Mouse (Mus musculus) hematopoietic stem cell, adult 5-6 weeks (primary cell): Measurements from ENCODE around the gene Rps26. TPM values are rescaled to one million over a fixed set of nuclear protein-coding genes. Genes with fewer than 3 reads are reported as not detected.

Experiments used
- ATAC-seq, 2 experiments: fragments of 125-278 bp in 1 of 2; replicated peaks in 1 of 2; 2 replicates each; pipeline ENCODE4 v1.8.0; 2016 to 2017; ENCODE audit warnings: inconsistent platforms in 2 of 2, mild to moderate bottlenecking in 2 of 2, moderate number of reproducible peaks in 2 of 2, low read depth in 1 of 2, moderate TSS enrichment in 1 of 2; ENCODE audit not compliant: low FRiP score in 2 of 2, poor library complexity in 2 of 2, severe bottlenecking in 2 of 2, insufficient read depth in 1 of 2, low TSS enrichment in 1 of 2
- total RNA-seq: library from RNA; stranded (forward); fragments of 172-1452, 232-1000 nt; gene quantifications from 2 replicates; pipeline ENCODE4 v1.2.3, GENCODE M21; 2017

Rps26 gene
- total RNA-seq, 1 experiment from 2014 or later = 1,172 TPM

DNA sequence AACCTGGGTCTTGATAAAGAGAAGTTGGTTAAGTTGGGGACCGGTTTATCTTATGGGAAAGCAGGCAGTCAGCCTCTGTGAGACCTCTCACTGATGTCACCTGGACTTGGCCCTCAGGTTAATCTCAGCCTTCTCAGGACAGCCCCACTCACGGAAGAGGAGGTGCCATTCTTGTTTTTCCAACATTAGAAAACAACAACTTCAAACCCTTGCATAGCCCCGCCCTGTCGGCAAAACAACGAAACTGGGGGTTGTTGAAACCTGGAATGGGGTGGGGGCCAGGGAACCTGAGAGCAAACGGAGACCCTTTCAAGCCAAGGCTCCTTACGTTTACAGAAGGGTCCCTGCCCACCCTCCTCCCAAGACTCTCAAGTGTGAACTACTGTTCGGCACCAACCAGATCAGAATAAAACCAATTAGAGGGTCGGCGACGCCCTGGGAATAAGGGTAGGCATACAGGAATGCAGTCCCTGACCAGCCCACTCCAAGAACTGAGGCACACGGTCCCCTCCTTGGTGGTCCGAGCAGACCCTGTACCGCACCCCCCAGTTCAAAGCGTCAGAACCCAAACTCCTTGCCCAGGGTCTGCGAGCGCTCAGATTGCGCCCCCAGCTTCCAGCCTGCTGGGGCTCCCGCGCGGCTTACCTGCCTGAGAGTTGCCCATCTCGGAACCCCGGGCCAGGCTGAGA lies 37.6 kb downstream of the Rps26 start:
- no peak for ATAC-seq

DNA sequence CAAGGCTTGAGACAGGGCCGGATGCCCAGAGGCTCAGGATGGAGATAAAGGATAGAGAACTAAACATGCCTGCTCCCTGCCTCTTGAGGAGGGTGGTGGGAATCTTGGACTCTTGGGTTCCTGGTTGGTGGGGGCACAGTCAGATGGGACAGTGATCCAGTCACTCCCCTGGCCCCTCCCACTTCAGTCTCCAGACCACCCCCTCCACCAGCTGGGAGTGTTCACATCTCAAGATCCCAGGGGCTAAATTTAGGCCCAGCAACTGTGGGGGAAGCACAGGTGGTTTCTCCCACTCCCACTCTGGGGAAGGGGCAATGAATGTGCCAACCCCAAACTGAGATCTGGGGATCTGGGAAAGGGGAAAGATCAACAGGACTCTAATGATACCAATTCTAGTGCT lies 38.4 kb downstream of the Rps26 start:
- ATAC-seq = no peak

DNA sequence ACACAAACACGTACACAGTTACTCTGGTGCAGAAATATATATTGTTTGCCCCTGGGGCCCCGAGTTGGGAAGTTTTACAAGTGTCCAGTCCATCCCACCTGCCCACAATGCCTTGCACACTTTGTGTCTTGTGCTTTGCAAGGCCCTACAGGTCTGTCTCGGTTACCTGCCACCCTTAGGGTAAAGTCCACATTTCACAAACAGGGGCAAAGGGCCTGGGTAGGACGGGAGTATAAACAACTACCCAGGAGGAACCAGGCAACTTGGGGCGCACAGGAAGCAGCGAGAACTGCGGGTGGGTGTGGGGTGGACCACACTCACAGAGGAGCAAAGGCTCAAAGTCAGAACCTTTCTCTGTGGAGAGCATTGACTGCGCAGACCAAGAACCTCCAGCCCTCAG lies 38.9 kb downstream of the Rps26 start:
- ATAC-seq = no peak

DNA sequence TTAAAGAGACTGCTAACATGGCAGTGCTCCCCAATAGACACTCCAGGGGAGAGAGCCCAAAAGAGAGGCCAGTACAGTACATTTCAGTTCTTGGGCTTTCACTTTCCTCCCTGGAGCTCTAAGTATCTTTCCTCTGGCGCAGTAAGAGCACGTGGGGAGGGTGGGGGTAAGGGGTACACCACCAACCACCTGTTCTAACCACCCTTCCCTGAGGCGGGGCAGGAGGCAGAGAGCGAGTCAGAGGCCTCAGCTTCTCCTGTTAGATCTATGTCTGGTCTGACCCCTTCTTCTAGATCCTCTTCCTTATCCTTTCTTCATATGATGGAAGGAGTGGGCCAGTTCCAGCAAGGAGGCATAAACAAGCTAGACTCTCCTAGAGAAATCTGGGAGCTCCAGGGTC lies 39.4 kb downstream of the Rps26 start:
- ATAC-seq = no peak

DNA sequence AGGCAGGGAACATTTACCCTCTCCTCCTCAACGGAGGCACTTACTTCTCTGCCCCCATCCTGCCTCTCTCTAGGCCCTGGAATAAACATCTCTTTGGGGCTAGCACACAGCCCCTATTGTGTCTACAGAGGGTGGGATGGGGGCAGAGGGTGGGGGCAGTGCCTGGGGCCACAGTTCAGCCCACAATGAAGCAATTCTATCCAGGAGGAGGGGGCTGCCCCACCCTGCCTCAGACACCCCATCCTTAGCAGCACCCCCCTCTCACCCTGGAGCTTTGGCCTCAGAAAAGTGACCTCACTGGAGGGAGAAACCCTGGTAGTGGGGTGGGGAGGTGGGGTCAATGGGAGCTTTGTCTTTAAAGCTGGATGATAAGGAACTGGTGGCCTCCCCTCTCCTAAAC lies 40.0 kb downstream of the Rps26 start:
- ATAC-seq = no peak

DNA sequence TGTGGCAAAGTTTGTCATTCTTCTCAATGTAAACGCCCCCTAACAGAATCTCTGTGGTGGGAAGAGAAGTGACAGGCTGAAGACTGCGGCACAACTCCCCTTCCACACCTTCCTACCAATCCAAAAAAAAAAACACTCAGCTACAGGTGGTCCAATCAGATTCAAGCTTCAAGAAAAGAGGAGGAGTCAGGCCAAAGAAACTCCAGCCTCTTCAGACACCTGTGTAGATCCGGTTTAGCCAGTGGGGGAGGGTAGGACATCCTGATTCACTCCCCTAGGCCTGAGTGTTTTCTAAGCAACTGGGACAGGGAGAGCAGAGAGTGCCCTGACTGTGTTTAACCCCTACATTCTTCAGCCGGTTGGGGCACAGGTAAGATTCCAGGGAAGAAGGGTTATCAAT lies 42.2 kb downstream of the Rps26 start:
- no peak for ATAC-seq

DNA sequence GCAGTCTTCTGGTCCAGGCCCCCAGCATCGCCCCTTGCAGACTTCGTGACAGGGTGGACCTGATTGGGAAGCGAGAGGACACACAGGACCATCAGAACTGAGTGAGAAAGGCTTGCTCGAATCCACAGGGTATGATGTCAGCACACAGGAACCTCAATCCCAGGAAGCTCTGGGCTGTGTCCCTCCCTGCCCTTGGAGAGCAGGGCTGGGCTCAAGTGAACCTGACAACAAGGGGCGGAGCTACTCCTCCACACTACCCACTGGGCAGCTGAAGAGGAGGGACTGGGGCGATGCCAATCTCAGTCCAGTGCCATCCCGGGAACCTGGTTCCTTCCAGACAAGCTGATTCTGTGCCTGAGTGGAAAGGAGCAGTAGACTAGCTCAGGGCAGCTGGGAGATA lies 42.9 kb downstream of the Rps26 start:
- no peak for ATAC-seq

DNA sequence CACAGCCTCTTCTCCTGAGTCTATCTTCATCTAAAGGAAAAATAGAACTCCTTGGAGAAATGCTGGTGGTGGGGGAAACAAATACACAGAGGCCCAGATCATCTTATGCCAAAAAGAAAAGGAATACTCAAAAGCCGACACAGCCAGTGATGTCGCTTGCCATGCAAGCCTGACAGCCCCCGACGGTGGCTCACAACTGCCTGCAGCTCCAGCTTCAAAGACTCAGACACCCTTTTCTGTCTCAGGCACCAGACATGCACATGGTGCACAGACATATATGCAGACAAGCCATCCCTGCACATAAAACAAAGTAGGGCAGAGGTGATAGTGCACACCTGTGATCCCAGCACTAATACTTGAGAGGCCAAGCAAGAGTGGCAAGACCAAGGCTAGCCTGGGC lies 46.8 kb downstream of the Rps26 start:
- ATAC-seq = no peak

DNA sequence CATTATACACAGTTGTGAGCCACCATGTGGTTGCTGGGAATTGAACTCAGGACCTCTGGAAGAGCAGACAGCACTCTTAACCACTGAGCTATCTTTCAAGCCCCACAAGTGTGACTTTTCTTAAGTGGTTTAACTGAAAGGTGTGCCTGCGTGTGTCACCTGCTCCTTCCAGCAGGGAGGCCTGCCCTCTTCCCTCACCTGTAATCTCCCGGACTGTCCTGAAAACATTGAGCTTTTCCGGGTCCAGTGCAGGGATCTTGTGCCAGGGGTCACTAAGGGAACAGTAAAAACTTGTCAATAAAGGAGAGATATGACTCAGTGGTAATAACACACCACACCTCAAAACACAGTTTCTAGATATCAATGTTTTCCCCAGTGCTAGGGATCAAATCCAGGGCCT lies 47.2 kb downstream of the Rps26 start:
- ATAC-seq = no peak

DNA sequence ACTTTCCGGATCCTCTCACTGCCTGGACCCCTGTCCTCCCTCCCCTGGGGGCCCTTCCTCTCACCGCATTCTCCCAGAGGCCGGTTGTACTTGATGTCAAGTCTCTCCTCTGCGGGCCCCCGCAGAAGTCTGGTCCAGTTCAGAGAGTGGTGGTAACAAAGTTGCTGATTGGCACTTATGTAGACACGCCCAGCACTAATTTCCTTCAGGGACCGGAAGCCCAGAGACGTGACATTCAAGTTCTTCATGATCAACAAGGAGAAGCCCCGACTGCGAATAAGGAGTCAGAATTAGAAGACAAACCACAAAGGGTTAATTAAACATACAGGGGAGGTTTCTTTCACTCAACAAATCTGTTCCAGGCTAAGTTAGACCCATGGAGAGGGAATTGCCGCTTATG lies 48.2 kb downstream of the Rps26 start:
- no peak for ATAC-seq

DNA sequence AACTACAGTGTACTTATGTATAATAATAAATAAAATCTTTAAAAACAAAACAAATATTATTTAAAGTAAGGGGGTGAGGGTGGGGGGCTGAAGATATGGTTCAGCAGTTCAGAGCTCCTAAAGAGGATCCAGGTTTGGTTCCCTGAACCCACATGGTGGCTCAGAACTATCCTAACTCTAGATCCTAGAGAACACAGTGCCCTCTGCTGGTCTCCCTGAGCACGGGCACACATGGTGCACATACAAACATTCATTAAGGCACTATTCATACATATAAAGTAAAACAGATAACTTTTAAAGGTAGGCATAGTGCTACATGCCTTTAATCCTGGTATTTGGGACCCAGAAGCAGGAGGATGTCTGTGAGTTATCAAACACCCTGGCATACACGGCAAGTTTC lies 51.5 kb downstream of the Rps26 start:
- ATAC-seq = no peak

Other genes with a start within 250 kb of the Rps26 start
- gene Ankrd52, start 249.6 kb downstream of the Rps26 start, total RNA-seq = 8.9 and 12.1 TPM in 2 replicates
- not detected in 2 replicates for gene Slc39a5, start 225.5 kb downstream of the Rps26 start, total RNA-seq
- 57.0 and 106 TPM in 2 replicates for gene Nabp2, start 215.3 kb downstream of the Rps26 start, total RNA-seq
- gene Rnf41, start 215.1 kb downstream of the Rps26 start, total RNA-seq = 18.4 and 20.7 TPM in 2 replicates
- 83.2 and 92.7 TPM in 2 replicates for gene Smarcc2, start 167.5 kb downstream of the Rps26 start, total RNA-seq
- 988 and 1,295 TPM in 2 replicates for gene Myl6, start 132.6 kb downstream of the Rps26 start, total RNA-seq
- 1.3 and 3.9 TPM in 2 replicates for gene Myl6b, start 128.1 kb downstream of the Rps26 start, total RNA-seq
- gene Esyt1, start 100.9 kb downstream of the Rps26 start, total RNA-seq = 70.7 and 75.9 TPM in 2 replicates
- 13.9 and 16.3 TPM in 2 replicates for gene Zc3h10, start 79.0 kb downstream of the Rps26 start, total RNA-seq
- gene Rpl41, start 77.4 kb downstream of the Rps26 start, total RNA-seq = 2,366 and 3,073 TPM in 2 replicates
- 225 and 337 TPM in 2 replicates for gene Pa2g4, start 60.8 kb downstream of the Rps26 start, total RNA-seq
- 0.99 and 1.8 TPM in 2 replicates for gene Erbb3, start 37.1 kb downstream of the Rps26 start, total RNA-seq
- 0.06 and 0.50 TPM in 2 replicates for gene Ikzf4, start 19.2 kb upstream of the Rps26 start, total RNA-seq
- gene Suox, start 47.3 kb upstream of the Rps26 start, total RNA-seq = 7.7 and 8.0 TPM in 2 replicates
- 36.4 and 51.5 TPM in 2 replicates for gene Rab5b, start 69.5 kb upstream of the Rps26 start, total RNA-seq
- 1.2 and 1.8 TPM in 2 replicates for gene Pmel, start 77.4 kb upstream of the Rps26 start, total RNA-seq
- gene Cdk2, start 78.3 kb upstream of the Rps26 start, total RNA-seq = 72.5 and 89.6 TPM in 2 replicates
- gene Dgka, start 118.1 kb upstream of the Rps26 start, total RNA-seq = 15.4 and 17.8 TPM in 2 replicates
- 29.2 and 57.2 TPM in 2 replicates for gene Pym1, start 121.1 kb upstream of the Rps26 start, total RNA-seq
- 1.0 TPM in 1 of 2 replicates, not detected in the other for gene Mmp19, start 164.2 kb upstream of the Rps26 start, total RNA-seq
- 34.6 and 48.0 TPM in 2 replicates for gene Dnajc14, start 177.3 kb upstream of the Rps26 start, total RNA-seq
- 4.9 and 6.8 TPM in 2 replicates for gene Tmem198b, start 177.6 kb upstream of the Rps26 start, total RNA-seq
- gene Sarnp, start 190.6 kb upstream of the Rps26 start, total RNA-seq = 200 and 239 TPM in 2 replicates
- 61.1 and 74.1 TPM in 2 replicates for gene Ormdl2, start 194.9 kb upstream of the Rps26 start, total RNA-seq